Mouse (Mus musculus): ENCODE results near the gene Atp5g2.
"Not testable (repeated sequence)": the region's sequence is repeated elsewhere in the genome, so short reads cannot be mapped to it uniquely, and the experiment has no call there.

Gene Atp5g2

DNA sequence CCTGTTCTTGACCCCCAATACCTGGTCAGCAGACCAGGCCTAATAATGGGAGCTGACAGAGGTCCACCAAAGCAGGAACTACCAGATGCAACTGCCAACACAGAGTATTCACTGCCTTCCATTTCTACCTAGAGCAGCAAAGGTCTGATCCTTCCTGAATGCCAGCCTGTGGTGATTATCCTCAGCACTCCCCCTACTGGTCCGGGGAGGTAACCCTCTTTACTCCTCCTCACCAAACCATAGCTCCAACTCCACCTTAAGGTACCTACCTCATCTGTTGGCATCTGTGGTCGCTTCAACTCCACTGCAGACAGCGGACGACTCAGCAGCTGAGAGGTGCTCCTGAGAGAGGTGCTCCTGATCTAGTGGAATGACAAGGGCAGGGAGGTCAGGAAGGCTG lies 6.7 kb downstream of the Atp5g2 start:
- DNase-seq = peak; percentile 86

DNA sequence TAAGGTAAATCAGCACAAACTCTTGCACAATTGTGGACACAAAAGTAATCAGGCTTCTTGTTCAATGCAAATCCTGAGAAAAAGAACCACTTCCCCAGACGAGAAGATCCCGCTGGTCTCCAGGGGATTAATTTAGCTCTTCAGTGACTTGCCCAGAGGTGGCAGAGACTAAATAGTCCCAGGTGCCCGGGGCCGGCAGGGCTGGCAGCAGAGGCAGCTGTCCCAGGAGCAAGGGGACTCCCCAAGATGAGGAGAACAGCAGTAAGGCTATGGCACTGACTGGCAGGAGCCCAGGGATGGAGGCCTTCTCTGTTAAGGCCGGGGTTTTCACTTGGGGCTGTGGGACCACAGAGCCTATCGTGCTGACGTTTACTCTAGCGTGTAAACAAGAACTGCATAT lies 8.3 kb downstream of the Atp5g2 start:
- DNase-seq = no peak

DNA sequence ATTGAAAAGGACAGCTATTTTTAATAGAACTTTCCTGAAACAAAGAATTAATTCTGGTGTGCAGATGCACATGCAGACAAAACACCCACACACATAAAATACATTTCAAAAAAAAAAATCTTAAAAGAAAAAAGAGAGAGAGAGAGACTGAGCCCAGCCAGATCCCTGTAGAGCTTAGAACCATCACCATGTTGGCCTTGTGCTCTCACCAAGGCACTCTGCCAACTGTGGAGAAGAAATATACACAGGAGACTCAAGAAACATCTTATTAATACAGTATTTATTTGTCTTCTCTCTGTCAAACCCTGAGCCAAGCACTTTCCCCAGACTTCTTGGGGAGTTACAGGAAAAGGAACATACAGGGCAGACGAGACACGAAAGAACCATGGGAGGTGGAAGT lies 9.6 kb downstream of the Atp5g2 start:
- not testable (repeated sequence) for DNase-seq

DNA sequence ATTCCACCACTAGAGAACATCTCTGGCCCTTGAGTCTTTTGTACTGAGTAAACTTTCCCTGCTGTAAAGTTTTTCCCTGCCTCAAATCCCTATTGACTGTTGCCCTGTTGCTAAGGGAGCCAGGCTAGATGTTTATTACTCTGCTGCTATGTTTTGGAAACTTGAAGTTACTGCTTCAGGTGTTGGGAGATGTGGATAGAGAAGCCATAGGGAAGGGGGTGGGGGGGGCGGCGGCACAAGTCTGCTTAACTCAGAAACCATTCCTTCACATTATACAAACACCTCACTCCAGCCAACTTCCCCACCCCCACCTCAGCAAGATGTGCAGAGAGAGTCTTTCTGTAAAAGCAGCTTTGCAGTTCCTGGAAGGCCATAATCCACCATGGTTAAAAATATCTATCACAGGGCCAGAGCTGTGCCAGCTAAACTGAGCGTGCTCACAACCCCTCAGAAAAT lies 14.2 kb downstream of the Atp5g2 start:
- DNase-seq = no peak

DNA sequence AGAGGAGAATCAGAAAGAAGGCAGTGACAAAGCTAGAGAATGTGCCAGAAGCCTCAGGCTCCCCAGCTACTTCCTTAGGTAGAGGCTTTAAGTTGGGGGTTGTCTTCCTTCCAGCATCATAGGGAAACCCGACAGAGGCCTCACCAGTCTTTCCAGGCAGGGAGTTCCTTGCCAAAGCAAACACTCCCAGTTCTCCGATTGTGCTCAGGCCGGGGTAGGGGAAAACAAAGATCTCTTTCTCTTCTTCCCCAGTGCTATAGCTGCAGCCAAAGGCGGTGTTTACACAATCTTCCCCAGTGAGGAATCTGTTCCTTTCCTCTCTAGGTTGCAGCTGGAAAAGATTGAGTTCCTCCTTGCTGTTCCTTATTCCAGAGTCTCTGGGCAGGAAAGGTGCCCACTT lies 15.5 kb downstream of the Atp5g2 start:
- peak; percentile 65 for DNase-seq

DNA sequence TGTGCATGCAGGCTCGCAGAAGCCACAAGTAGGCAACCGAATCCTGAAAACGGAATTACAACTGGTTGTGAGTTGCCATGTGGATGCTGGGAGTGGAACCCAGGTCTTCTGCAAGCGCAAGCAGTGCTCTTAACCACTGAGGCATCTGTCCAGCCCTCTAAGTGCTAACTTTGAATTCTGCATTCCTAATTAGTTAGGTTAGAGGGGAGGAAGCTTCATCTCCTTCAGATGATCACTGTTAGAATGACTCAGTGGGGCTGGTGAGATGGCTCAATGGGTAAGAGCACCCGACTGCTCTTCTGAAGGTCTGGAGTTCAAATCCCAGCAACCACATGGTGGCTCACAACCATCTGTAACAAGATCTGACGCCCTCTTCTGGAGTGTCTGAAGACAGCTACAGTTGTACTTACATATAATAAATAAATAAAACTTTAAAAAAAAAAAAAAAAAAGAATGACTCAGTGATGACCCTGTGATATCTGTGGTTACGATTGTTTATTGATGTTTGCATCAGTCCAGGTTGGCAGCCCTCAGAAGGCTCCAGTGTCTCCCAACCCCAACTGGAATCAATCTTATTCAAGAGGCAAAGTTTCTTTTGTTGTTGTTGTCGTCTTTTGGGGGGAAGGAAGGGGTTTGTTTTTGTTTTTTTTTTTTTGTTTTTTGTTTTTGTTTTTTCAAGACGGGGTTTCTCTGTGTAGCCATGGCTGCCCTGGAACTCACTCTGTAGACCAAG lies 20.1 kb downstream of the Atp5g2 start:
- DNase-seq = not testable (repeated sequence)

DNA sequence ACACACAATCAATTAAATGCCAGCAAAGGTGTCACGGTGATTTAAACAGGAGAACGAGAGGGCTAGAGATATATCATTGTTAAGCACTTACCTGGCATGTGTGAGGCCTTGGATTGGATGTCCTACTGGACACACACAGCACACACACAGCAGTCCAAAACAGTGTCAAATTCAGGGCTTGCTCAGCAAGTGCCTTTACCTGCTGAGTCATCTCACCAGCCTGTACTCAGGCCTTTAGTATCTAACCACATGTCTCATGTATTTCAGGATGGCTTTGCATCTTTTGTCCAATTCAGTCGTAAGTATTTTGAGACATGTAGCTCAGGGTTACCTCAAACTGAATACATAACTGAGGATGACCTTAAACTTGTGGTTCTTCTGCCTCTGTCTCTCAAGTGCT lies 21.0 kb downstream of the Atp5g2 start:
- DNase-seq = no peak

DNA sequence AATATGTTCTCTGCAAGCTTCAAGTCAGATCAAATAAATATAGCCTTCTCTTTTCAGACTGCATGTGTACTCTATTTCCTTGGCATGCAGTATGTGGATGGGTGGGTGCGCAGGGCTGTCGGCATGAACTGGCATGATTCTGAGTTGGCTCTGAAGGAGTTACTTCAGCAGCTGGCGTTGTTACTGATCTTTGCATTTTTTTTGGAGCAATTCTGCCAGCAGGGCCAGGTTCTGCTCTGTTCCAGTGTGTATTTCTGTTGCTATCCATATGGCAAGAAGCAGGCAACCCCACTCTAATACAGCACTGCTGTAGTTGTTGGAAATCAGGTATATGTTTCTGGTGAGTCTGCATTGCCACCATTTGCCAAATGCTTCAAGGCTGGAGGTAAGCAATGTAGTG lies 36.3 kb downstream of the Atp5g2 start:
- DNase-seq = no peak

DNA sequence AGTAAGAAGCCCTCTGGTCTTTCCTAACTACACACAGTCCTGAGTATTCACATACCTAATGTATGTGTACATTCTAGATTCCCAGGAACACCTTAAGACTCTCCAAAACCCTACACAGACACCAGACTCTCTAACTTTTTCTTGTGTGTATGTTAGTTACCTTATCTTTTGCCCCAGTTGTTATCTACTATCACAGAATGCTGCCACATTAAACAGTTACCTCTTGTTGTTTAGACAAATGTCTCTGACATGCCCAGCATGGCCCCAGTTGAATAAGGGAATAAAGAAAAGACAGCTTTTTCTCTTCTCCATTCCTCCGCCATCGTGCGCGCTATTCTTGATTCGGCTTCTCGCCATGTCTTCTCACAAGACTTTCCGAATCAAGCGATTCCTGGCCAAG lies 37.5 kb downstream of the Atp5g2 start:
- no peak for DNase-seq

DNA sequence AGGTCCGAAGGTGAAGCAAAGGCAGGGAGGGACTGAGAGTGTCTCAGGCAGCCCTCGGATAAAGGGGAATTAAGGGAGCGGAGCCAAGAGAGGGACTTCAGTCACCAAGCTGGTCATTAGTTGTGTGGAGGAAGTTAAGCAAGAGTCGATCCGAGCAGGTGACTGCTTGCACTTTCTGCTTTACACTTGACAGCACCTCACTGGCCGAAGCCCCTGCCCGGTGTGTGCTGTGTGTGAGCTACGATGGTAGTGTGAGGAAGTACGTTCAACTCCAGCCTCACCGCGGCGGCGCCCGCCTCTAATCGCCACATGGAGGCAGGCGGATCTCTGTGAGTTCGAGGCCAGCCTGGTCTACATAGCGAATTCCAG lies 46.5 kb downstream of the Atp5g2 start:
- DNase-seq = peak; percentile 77

DNA sequence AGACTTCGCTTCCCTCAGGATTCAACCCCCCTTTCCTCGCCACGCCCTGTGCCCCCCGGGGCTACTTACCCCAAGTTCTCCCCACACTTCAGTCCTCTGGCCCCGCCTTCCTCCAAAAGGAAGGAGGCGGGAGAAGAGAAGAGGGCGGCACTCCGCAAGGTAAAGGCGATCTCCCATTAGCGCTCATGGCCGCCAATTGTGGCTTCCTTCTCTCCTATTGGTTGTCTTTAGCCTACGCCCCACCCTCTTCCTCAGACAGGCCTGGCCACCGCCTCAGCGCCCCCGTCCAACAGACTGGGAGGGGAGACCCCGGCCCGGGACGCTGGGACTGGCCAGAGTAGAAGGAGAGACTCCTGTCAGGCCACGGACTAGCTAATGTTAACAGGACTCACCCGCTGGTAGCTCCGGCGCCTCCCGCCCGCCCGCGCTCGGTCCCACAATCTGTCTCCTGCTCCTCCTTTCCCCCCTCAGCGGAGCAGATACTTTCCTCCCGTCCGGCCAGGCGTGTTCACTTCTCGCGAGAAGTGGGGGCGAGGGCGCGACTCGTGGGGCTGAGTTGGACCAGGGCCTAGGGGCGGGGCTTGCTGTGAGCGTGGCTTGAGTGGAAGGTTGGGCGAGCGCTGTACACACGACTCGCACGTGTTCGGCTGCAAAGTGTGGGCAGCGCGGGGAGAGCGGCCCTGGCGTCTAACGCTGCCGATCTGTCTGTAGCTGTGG lies 47.0 kb downstream of the Atp5g2 start, which contains the start of the genes Gm28047 and Atf7:
Gm28047 (minus strand) TSS at position 98 of the 717 bp plus-strand sequence.
Atf7 (minus strand) TSS at position 495 of the 717 bp plus-strand sequence.
- DNase-seq = peak; percentile 100

DNA sequence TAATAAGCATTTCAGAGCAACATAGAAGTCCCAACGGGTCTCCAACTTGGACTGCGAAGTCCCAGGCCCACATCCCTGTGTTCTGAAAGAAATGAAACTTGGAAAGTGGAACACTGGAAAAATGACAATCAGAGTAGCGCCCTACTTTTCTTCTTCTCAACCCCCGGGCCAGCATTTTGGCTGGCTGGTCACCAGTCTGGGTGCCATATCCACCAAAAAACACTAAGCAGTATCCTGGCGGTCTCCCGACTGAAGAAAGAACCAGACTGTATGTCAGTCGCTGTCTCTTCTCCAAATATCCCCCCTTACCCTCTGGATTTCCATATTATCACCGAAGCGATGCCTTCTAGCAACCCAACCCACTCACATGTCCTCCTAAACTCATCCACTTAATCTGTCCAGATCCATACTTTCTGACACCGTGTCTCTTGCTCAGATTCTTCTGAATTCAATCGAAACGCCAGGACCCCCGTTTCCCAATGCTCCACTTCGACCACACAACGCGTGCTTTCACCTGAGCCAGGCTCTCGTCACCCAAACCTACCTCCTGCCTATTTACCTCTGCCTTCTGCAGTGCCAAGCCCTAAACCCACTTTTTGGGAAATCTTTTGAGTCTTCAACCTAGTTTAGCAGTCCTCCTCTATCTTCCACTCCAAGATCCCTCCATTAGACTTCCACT lies 47.7 kb downstream of the Atp5g2 start:
- peak; percentile 22 for DNase-seq

DNA sequence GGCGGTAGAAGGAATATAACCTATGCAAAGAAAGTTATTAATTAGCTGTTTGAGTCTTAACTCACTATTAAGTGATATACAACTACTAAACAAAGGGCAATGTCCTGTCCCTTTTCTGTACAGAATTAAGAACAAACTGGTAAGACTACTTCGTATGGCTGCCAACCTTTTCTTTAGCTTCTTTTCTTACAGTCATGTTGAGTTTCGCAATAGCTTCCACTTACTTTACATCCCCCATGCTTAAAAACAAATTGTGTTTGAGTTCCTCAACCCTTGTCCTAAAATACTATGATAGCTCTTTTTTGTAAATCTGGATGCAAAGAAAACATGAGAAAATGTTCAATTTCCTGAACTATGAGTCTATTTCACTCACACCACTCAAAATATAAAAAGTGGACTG lies 49.0 kb downstream of the Atp5g2 start:
- no peak for DNase-seq

DNA sequence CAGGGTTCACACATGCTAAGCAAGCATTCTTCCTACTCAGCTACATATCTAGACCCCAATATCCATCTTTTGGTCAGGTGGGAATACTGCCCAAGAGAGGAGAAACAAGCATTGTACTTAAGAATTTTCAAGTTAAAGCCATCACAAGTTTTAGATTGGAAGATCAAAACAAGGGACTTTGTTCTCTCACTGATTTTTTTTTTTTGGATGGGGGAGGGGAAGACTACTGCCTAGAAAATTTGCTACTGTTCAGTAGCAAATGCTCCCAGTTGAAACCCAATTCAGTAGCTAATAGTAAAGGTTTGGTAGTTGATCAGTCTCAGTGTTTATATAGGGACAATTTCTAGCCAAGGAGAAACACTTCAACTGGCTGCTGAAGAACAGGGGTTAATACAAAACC lies 49.6 kb downstream of the Atp5g2 start:
- DNase-seq = no peak

DNA sequence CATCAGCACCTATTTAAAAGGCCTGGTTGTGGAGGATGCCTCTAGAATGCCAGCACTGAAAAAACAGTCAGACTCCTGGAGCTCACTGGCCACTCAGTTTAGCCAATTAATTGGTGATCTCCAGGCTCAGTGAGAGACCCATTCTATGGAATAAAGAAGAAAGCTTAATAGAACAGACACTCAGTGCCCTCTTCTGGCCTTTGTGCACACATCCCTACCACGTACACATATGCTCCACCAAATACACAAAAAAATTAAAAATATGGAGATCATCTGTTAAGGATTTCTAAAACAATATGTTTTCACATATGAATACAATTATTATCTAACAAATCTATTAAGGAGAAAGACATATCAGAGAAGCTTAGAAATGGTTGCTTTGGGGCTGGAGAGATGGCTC lies 51.4 kb downstream of the Atp5g2 start:
- no peak for DNase-seq

DNA sequence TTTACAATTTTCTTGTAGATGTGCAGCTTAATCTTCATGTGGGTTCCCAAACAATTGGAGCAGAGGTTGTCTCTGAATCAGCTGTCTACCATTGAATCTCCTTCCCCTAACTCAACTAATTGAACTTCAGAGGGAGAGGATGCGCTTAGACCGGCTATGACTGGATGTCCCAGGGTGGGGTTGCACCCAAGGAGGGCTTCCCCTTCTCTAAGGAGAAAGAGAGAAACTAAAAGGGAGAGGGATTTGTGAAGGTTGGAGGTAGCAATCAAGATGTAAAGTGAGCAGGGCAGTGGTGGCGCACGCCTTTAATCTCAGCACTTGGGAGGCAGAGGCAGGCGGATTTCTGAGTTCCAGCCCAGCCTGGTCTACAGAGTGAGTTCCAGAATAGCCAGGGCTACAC lies 52.7 kb downstream of the Atp5g2 start:
- no peak for DNase-seq

DNA sequence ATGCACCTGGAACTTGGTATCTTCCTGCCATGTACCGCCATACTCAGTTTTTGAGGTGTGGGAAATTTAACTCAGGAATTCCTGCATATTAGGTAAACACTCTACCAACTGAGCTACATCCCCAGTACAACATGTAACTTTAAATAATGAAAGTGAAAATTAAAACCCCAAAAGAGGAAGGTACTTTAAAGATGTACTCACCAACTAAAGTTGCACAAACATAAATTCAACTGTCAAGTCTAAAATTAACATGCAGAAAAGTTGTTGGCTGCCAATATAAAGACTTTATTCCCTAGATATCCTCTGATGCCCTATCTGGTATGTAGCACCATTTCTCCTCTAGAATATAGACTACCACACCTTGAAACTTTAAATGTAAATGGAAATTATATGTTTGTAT lies 54.5 kb downstream of the Atp5g2 start:
- no peak for DNase-seq

DNA sequence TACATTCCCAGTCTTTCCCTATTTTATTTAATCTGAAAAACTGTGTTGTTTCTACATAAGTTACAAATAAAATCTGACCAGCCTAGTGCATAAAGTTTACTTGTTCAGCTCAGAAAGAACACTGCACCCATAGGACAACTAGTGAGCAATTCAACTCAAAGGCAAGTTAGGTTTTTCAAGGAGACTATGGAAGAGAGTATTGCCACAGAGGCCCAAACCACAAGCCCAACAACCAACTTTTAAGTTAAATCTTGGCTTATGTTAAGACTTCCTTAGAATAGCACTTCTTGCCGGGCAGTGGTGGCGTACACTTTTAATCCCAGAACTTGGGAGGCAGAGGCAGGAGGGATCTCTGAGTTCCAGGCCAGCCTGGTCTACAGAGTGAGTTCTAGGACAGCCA lies 56.0 kb downstream of the Atp5g2 start:
- no peak for DNase-seq

DNA sequence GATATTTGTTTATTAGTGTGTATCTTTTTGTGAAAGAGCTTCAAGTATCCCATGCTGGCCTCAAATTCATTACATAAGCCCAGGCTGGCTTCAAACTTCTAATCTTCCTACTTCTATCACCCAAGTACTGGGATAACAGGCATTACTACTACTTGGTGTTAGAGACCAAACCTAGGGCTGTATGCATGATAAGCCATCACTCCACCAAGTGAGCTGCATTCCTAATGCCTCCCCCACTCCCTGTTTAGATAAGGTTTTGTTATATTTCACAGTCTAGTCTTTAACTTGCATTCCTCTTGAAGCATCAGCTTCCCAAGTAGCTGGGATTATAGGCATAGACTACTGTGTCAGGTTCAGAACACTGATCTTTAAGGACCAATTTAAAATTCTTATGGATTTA lies 57.9 kb downstream of the Atp5g2 start:
- DNase-seq = no peak

DNA sequence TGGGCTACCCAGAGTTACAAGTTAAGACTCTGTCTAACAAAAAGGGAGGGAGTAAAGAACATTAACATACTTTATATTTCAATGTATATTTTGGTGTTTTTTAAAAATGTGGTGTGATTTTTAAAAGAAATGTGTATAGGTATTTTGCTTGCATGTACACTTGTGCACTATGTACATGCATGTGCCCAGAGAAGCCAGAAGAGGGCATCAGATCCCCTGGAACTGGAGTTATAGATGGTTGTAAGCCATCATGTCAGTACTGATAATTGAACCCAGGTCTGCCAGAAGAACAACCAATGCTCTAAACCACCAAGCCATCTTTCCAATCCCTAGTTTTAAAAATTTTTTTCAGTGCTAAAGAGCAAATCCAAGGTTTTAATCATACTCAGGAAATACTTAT lies 59.2 kb downstream of the Atp5g2 start:
- peak; percentile 41 for DNase-seq
